Mouse (Mus musculus): Measurements from ENCODE around the gene Slc25a48. TPM values are rescaled to one million over a fixed set of nuclear protein-coding genes. Genes with fewer than 3 reads are reported as not detected.

The Slc25a48 gene
- polyA plus RNA-seq, 1 experiment from 2014 or later: 0.26 TPM

DNA sequence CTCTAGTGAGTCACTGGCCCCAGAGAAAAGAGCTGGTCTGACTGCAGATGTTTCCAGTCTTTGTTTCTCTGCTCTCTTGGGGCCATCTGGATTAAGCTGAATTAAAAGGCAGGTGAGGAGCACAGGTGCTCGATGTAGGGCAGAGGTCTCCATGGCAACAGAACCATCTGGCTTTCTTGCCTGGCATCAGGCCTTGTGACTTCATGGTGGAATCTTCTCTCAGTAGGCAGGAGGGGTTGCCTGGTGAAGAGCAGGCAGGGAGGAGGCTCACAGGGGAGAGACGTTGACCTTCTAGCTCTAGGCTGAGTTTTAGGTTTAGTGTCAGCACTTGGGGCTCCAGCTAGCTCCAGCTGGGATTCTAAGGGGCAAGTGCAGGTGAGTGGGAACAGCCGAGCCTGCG, 11.8 kb upstream of the Slc25a48 start, which contains the start of gene Gm3045:
Gm3045 (plus strand) TSS at position 230 of the 400 bp plus-strand sequence.
- 60% methylated on average over 4 of the region's 4 CpGs for WGBS
- Histone ChIP-seq H3K27me3 (peaks cover 15% of the 10 kb centered on the region), H3K4me3 (no peak within 1 kb of the TSS), H3K4me2 (no peak within 1 kb of the TSS), H3K9ac (no peak within 1 kb of the TSS), H3K9me3 (no peaks in the 10 kb centered on the region), H3K36me3 (no peaks in the 10 kb centered on the region), H3K4me1 (no peaks in the 10 kb centered on the region), H3K27ac (no peak within 1 kb of the TSS)
- no peak for ATAC-seq (ENCODE audit: borderline replicate concordance, extremely low read depth, low FRiP score, low TSS enrichment)

DNA sequence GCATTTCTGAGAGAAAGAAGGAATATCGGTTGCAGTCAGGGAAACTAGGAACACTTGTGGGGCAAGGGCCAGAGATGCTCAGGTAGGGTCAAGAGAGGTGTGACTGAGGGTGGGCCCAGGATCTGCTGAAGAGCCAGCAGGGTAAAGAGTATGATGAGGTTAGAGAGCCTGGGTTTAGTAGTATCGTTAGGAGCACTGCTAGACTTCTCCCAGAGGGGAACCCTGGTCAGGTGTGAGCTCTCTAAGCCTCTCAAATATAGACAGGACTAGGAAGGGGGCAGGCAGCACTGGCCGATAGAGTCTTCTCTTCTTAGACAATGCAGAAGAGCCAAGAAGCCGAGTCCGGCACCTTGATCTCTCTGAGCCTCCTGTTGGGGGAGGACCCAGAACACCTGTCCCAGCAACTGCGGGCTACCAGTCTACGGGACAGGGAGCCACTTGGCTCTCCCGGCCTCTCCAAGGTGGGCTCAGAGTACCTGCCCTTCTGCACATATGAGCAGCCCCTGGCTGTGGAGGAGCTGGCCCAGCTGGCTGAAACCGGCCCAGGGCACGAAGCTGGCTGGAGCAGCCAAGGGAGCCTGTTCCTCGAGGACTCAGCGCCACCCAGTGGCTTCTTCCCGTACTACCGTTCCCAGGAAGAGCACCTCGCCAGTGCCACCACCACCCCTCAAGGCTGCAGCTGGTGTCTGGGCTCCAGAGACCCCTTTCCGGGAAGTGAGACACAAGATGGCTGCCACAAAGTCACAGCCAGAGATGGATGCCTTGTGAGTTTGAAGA, 9.2 kb upstream of the Slc25a48 start:
- 27% methylated on average over 16 of the region's 16 CpGs for WGBS
- peak; percentile 63; the same call in 1 of the 2 replicates for ATAC-seq (ENCODE audit: borderline replicate concordance, extremely low read depth, low FRiP score, low TSS enrichment)
- Histone ChIP-seq H3K36me3 (no peaks in the 10 kb centered on the region), H3K4me2 (no peak overlapping the region), H3K4me3 (no peak overlapping the region), H3K9me3 (no peaks in the 10 kb centered on the region), H3K9ac (no peak overlapping the region), H3K27ac (no peak overlapping the region), H3K27me3 (peaks cover 9% of the 10 kb centered on the region), H3K4me1 (peaks cover under 1% of the 10 kb centered on the region; the same call in 1 of the 2 replicates)

DNA sequence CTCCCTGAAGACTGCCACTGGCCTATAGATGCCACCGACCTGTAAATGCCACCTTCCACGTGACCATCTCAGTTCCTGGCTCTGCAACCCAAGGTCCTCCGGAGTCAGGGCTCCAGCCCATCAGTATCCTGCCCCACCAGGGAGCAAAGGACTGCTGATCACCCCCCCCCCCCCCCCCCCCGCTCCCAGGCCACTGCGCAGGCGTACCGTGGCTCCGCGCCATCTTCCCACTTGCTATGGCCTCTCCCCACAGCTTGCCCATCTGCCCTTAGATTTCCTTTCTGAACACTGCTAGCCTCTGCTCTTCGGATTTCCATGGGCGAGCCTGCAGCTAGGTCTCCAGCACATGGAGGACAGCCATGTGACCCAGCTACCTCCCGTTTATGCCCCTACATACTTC, 5.7 kb upstream of the Slc25a48 start:
- WGBS: 85% methylated on average over 11 of the region's 12 CpGs
- H3K27me3 ChIP-seq: peaks cover 17% of the 10 kb centered on the region
- no peak overlapping the region for H3K27ac ChIP-seq
- no peak overlapping the region for H3K4me3 ChIP-seq
- no peak for ATAC-seq (ENCODE audit: borderline replicate concordance, extremely low read depth, low FRiP score, low TSS enrichment)
- H3K4me1 ChIP-seq: peaks cover 12% of the 10 kb centered on the region
- H3K9ac ChIP-seq: no peak overlapping the region
- no peak overlapping the region for H3K4me2 ChIP-seq
- H3K36me3 ChIP-seq: no peaks in the 10 kb centered on the region
- H3K9me3 ChIP-seq: no peaks in the 10 kb centered on the region

DNA sequence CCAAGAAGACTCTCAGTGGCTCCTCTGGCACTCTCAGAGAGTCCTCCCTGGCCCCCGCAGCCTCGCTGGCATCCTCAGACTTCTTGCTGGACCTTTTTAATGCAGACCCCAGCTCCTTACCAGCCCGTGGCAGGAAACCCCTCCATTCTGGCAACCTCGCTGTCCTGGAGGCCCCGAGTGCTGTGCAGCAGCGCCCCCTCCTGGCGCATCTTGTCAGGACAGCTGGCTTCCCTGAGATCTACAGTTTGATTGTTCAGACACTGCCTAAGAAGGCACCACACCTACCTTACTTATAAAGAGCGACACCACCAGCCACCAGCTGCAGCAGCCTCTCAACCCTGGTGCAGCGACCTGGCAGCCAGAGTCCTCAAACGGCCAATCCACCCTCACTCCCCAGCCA, 4.7 kb upstream of the Slc25a48 start:
- peaks cover 27% of the 10 kb centered on the region for H3K27me3 ChIP-seq
- H3K9me3 ChIP-seq: no peaks in the 10 kb centered on the region
- no peak overlapping the region for H3K4me2 ChIP-seq
- H3K36me3 ChIP-seq: no peaks in the 10 kb centered on the region
- no peak overlapping the region for H3K4me3 ChIP-seq
- no peak overlapping the region for H3K9ac ChIP-seq
- no peak overlapping the region for H3K27ac ChIP-seq
- ATAC-seq (ENCODE audit: borderline replicate concordance, extremely low read depth, low FRiP score, low TSS enrichment): no peak
- peaks cover 20% of the 10 kb centered on the region for H3K4me1 ChIP-seq
- 14% methylated on average over 10 of the region's 10 CpGs for WGBS

DNA sequence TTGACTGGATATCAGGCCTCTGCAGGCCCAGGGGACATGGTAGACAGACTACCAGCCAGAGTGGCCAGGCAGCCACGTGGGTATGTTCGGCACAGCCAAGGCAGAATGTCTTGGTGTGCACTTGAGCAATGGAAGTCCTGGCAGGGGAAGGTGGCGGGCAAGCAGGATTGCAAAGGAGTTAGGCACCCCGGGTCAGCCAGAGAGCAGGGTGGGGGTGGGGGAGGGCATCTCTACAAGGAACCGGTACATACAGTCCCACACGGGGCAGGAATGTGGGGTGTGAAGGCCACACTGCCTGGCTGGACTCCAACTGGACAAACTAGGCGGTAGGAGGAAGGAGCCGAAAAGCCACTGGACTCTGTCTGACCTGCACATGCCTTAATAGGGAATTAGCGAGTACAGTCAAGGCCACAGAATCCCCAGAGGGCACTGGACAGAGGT, 3.8 kb upstream of the Slc25a48 start:
- Histone ChIP-seq H3K27me3 (peaks cover 31% of the 10 kb centered on the region), H3K4me3 (no peak overlapping the region), H3K9ac (no peak overlapping the region), H3K4me2 (no peak overlapping the region), H3K27ac (no peak overlapping the region), H3K36me3 (no peaks in the 10 kb centered on the region), H3K4me1 (peaks cover 27% of the 10 kb centered on the region), H3K9me3 (no peaks in the 10 kb centered on the region)
- WGBS: 64% methylated on average over 9 of the region's 9 CpGs
- no peak; the same call in 1 of the 2 replicates for ATAC-seq (ENCODE audit: borderline replicate concordance, extremely low read depth, low FRiP score, low TSS enrichment)

DNA sequence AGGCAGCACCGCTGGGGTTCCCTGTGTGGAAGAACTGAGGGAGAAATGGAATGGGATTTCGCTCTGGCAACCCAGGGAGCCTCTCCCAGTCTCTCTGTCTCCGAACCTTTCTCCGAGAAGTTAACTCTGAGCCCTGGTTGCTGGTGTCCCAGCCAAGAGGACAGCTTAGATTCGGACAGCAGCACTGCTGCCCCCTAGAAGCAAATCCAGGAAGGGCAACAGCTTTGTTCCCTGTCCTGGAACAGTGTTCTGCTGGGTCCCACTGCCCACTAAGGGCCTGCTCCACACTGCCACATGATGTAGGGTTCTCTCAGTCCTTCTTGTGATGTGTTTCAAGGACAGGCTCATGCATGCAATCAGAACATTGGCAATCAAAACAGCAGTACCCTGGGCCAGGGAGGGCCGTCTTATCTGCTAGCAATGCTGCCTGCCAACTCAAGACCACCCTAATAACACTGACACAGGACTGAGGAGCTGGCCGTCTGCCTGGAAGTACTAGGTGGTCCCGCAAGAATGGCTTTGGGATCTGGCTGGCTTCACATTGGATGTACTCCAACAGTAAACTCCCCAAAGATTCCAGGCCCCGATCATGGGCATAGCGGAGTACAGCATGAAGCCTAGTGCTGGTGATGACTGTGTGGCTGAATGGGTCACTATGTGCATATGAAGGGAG, 2.4 kb upstream of the Slc25a48 start:
- H3K27me3 ChIP-seq: peaks cover 43% of the 10 kb centered on the region
- WGBS: 47% methylated on average over 10 of the region's 10 CpGs

DNA sequence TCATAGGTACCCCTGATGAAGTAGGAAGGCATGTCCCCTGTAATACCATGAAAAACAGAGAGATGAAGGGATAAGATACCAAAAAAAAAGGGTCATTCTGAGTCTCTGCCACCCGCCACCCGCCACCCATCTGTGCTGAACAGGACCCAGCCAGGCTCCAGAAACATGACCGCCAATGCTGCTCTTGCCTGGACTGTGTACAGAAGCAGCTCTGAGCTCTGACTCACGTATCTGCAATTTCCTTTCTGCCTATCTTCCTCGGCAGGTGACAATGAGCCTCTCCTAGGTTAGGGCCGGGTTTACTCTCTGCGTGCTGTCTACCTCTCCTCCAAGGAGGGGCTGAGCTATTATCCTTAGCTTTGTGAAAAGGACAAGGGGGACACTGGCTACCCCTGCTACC, 5.3 kb downstream of the Slc25a48 start:
- H3K4me1 ChIP-seq: peaks cover 7% of the 10 kb centered on the region
- WGBS: 47% methylated on average over 7 of the region's 7 CpGs
- no peak overlapping the region for H3K4me3 ChIP-seq
- H3K9me3 ChIP-seq: no peaks in the 10 kb centered on the region
- no peak overlapping the region for H3K9ac ChIP-seq
- no peaks in the 10 kb centered on the region for H3K36me3 ChIP-seq
- no peak overlapping the region for H3K4me2 ChIP-seq
- no peak for ATAC-seq (ENCODE audit: borderline replicate concordance, extremely low read depth, low FRiP score, low TSS enrichment)
- H3K27me3 ChIP-seq: peaks cover 27% of the 10 kb centered on the region
- H3K27ac ChIP-seq: no peak overlapping the region

More for the DNA sequence above, 2.4 kb upstream of the Slc25a48 start:
- no peak overlapping the region for H3K9ac ChIP-seq
- H3K9me3 ChIP-seq: no peaks in the 10 kb centered on the region
- H3K27ac ChIP-seq: no peak overlapping the region
- H3K36me3 ChIP-seq: no peaks in the 10 kb centered on the region
- H3K4me2 ChIP-seq: no peak overlapping the region
- ATAC-seq (ENCODE audit: borderline replicate concordance, extremely low read depth, low FRiP score, low TSS enrichment): peak; percentile 28; the same call in 1 of the 2 replicates
- peaks cover 27% of the 10 kb centered on the region for H3K4me1 ChIP-seq
- H3K4me3 ChIP-seq: no peak overlapping the region

DNA sequence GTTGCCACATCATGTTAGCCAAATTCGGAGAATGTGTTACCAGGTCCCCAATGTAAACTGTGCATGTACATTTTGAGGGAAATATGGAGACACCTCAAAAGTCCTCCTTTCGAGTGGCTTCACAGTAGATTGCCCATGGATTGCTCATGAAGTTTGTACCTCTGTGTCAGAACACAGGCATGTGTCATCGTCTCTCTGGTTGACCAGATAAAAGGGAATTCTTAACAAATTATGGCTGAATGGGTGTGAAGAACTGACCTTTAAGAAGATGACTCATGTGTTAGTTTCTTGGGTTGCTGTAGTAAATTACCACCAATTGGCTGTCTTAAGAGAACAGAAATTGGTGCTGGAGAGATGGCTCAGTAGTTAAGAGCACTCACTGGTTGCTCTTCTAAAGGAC, 6.0 kb downstream of the Slc25a48 start:
- 81% methylated on average over 3 of the region's 3 CpGs for WGBS
- no peak overlapping the region for H3K4me2 ChIP-seq

DNA sequence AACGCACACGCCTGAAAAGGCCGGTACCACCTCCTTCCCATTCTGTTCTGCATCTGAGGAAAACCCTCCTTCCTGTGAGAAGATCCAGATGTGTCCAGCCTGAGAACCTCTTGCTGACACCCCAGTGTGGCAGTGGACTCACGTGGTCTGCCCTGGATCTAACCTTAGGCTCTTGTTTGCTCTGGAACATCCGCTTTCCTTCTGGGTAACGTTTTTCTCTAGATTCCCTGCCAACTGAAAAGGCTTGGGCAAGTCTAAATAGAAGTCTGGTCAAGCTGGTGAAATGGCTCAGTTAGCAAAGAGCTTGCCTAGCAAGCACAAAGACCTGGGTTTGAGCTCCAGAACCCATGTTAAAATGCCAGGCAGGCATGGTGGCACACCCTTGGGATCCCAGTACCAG, 6.8 kb downstream of the Slc25a48 start:
- H3K4me1 ChIP-seq: 0 out of 2 replicates have a peak, but pooled peaks cover 3% of the 10 kb centered on the region
- peaks cover 11% of the 10 kb centered on the region for H3K27me3 ChIP-seq
- H3K27ac ChIP-seq: no peak overlapping the region
- no peak overlapping the region for H3K9ac ChIP-seq
- H3K36me3 ChIP-seq: no peaks in the 10 kb centered on the region
- ATAC-seq (ENCODE audit: borderline replicate concordance, extremely low read depth, low FRiP score, low TSS enrichment): no peak
- no peaks in the 10 kb centered on the region for H3K9me3 ChIP-seq
- 77% methylated on average over 6 of the region's 6 CpGs for WGBS
- H3K4me3 ChIP-seq: no peak overlapping the region
- no peak overlapping the region for H3K4me2 ChIP-seq

More for the DNA sequence above, 6.0 kb downstream of the Slc25a48 start:
- Histone ChIP-seq H3K4me1 (no peaks in the 10 kb centered on the region), H3K9me3 (no peaks in the 10 kb centered on the region), H3K9ac (no peak overlapping the region), H3K36me3 (no peaks in the 10 kb centered on the region), H3K4me3 (no peak overlapping the region), H3K27me3 (peaks cover 20% of the 10 kb centered on the region), H3K27ac (no peak overlapping the region)
- no peak for ATAC-seq (ENCODE audit: borderline replicate concordance, extremely low read depth, low FRiP score, low TSS enrichment)

DNA sequence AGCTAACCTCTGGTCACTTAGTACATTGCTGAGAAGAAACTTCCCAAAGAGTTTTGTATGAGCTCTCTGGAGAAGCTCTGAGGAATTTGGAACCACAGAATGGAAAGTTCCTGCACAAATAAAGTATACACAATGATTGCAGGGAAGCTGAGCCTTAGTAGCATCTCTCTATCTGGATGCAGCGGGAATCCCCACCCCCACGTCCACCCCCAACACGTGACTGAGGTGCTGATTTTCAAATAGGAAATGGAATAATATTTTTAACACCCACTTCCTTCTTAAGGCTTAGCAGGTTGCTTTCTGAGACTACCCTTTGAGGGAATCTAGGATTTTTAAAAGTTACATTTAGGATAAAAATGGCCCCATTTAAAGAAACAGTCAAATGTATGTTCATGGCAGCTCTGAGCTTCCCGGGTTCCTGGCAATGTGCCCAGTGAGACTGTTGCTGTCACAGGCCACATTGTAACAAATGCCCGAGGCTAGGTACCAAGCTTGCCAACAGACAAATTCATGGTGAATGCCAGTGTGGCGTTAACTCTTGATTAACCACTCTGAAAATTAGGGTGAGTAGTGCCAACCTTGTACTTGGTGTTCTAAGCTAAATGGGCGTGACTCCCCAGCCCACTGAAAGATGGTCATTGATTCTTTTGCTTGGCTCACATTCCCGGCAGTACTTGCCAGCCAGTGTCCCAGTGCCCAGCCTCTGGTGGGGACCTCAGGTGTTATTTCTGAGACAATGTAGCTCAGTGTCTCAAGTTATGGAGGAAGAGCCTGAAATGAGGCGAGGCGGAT, 11.3 kb downstream of the Slc25a48 start:
- no peaks in the 10 kb centered on the region for H3K27me3 ChIP-seq
- no peak for ATAC-seq (ENCODE audit: borderline replicate concordance, extremely low read depth, low FRiP score, low TSS enrichment)
- 0 out of 2 replicates have a peak, but pooled peaks cover 3% of the 10 kb centered on the region for H3K4me1 ChIP-seq
- no peak overlapping the region for H3K4me2 ChIP-seq
- H3K9ac ChIP-seq: no peak overlapping the region
- H3K36me3 ChIP-seq: no peaks in the 10 kb centered on the region
- H3K4me3 ChIP-seq: no peak overlapping the region
- WGBS: 55% methylated on average over 10 of the region's 10 CpGs
- no peaks in the 10 kb centered on the region for H3K9me3 ChIP-seq
- H3K27ac ChIP-seq: no peak overlapping the region

DNA sequence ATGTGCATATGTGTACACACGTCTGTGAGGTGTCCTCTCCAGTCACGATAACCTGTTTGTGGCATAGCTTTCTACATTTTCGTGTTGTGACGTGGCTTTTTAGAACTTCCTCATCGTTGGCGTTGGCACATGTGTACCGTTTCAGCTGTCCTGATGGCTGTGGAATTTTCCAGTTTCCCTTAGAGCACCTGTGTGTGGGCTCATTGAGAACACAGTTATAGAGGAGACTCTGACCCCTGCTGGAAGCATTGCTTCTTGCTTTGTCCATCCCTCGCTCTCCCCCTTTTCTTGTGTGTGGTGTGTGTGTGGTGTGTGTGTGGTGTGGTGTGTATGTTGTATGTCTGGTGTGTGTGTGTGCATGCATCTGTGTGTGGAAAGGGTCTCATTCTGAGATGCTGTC, 11.9 kb downstream of the Slc25a48 start:
- 68% methylated on average over 8 of the region's 8 CpGs for WGBS

More for the DNA sequence above, 11.9 kb downstream of the Slc25a48 start:
- H3K27me3 ChIP-seq: no peaks in the 10 kb centered on the region
- H3K36me3 ChIP-seq: no peaks in the 10 kb centered on the region
- H3K4me3 ChIP-seq: no peak overlapping the region
- ATAC-seq (ENCODE audit: borderline replicate concordance, extremely low read depth, low FRiP score, low TSS enrichment): no peak
- H3K9ac ChIP-seq: no peak overlapping the region
- no peak overlapping the region for H3K27ac ChIP-seq
- no peaks in the 10 kb centered on the region for H3K9me3 ChIP-seq
- no peak overlapping the region for H3K4me2 ChIP-seq
- H3K4me1 ChIP-seq: 0 out of 2 replicates have a peak, but pooled peaks cover 3% of the 10 kb centered on the region

All from lung, embryonic 15.5 days (tissue).